ENCODE assay signal across 8 mouse cellular contexts in the genomic region with DNA sequence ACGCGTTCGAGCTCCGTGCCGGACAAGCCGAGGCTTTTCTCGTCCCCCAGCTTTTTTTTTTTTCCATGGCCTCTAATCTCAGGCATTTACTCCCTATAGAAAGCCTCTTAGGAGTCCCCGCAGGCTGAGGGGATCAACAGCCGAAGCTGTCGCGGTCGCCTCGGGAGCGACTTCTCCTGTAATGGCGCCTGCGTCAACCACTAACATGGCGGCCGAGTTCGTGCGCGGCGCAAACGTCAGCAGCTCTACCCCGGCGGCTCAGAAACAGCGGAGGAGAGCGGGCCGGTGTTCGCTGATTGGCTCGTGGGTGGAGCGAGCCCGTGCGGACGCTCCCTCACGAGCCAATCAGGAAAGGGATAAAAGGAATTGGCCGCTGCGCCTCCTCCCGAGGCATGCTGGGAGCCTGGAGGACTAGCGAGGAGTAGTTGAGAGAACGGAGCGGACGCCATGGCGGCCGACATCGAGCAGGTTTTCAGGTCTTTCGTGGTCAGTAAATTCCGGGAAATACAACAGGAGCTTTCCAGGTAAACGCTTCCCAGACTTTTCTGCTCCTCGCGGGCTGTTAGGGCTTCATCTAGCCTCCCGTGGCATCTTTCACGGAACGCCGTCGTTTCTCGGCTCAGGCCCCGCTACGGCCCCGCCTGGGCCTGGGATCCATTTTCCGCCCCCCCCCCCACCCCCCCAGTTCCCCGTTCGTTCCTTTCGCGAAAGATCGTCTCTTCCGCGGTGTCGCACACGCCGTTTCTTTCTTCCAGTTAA. TPM values are rescaled to one million over a fixed set of nuclear protein-coding genes. Genes with fewer than 3 reads are reported as not detected.
A peak's percentile ranks its signal among the peaks of the same experiment; 100 is the strongest.
DNase-seq lines count a peak whose midpoint lies in the region; ATAC-seq and TF ChIP-seq lines count a peak whose summit lies in the region.

A gene (plus strand): TSS at position 46 of the 759 bp plus-strand sequence.

- peak within 1 kb of the TSS; percentile 98 for H3K9ac ChIP-seq in ES-Bruce4 (ENCODE audit: low read depth, poor library complexity, severe bottlenecking)
- H3K9ac ChIP-seq in forebrain, embryonic 13.5 days, result peak within 1 kb of the TSS; percentile 89
- H3K9ac ChIP-seq in liver, postnatal 0 days (replicated peaks), result peak within 1 kb of the TSS; percentile 96
- peak within 1 kb of the TSS; percentile 85 for H3K9ac ChIP-seq in neural tube, embryonic 14.5 days (replicated peaks; ENCODE audit: low read depth, low read length)

- WGBS in forebrain, embryonic 13.5 days, result under 1% methylated on average over 68 of the region's 70 CpGs
- WGBS in large intestine, adult 2 months, result under 1% methylated on average over 70 of the region's 70 CpGs
- WGBS in liver, postnatal 0 days (ENCODE audit: insufficient replicate concordance), result under 1% methylated on average over 65 of the region's 70 CpGs
- under 1% methylated on average over 69 of the region's 70 CpGs for WGBS in neural tube, embryonic 14.5 days

- peak; percentile 95 for ATAC-seq in cerebellum, adult (ENCODE audit: insufficient number of reproducible peaks, low FRiP score, low TSS enrichment)
- peak; percentile 98 for ATAC-seq in forebrain, embryonic 13.5 days
- peak; percentile 92 for ATAC-seq in liver, postnatal 0 days
- ATAC-seq in neural tube, embryonic 14.5 days (ENCODE audit: low read depth), result peak; percentile 98

- no peak for TF ChIP-seq EP300 in ES-Bruce4 (IDR thresholded peaks at IDR 0.05; ENCODE audit: insufficient read depth, low read depth, low read length)
- peak; percentile 49; the same call in 1 of the 2 replicates for TF ChIP-seq EP300 in liver, postnatal 0 days (IDR thresholded peaks at IDR 0.05; ENCODE audit: low read depth)

- H3K4me2 ChIP-seq in forebrain, embryonic 13.5 days, result peak within 1 kb of the TSS; percentile 95
- peak within 1 kb of the TSS; percentile 99 for H3K4me2 ChIP-seq in liver, postnatal 0 days (ENCODE audit: low read depth, low read length)
- peak within 1 kb of the TSS; percentile 87 for H3K4me2 ChIP-seq in neural tube, embryonic 14.5 days (ENCODE audit: low read depth, low read length)

- peak within 1 kb of the TSS; percentile 72 for H3K27ac ChIP-seq in ES-Bruce4 (ENCODE audit: insufficient read depth, low read length)
- H3K27ac ChIP-seq in forebrain, embryonic 13.5 days, result peak within 1 kb of the TSS; percentile 98
- peak within 1 kb of the TSS; percentile 100 for H3K27ac ChIP-seq in liver, postnatal 0 days (ENCODE audit: low read depth)
- H3K27ac ChIP-seq in neural tube, embryonic 14.5 days (ENCODE audit: low read depth, low read length), result peak within 1 kb of the TSS; percentile 97

- peak; percentile 63 for TF ChIP-seq POLR2A in ES-Bruce4 (IDR thresholded peaks at IDR 0.05; ENCODE audit: insufficient read depth, low read length)

- H3K9me3 ChIP-seq in ES-Bruce4 (replicated peaks; ENCODE audit: control insufficient read depth, insufficient read depth, low read length, poor library complexity, severe bottlenecking), result no peaks in the 10 kb centered on the region
- no peaks in the 10 kb centered on the region for H3K9me3 ChIP-seq in forebrain, embryonic 13.5 days (replicated peaks)
- H3K9me3 ChIP-seq in liver, postnatal 0 days (ENCODE audit: low read length), result no peaks in the 10 kb centered on the region
- H3K9me3 ChIP-seq in neural tube, embryonic 14.5 days (ENCODE audit: control insufficient read depth, low read length), result no peaks in the 10 kb centered on the region

- H3K27me3 ChIP-seq in ES-Bruce4 (ENCODE audit: control insufficient read depth, insufficient read depth, low read length, poor library complexity, severe bottlenecking), result no peaks in the 10 kb centered on the region
- no peaks in the 10 kb centered on the region for H3K27me3 ChIP-seq in forebrain, embryonic 13.5 days
- no peaks in the 10 kb centered on the region for H3K27me3 ChIP-seq in liver, postnatal 0 days (ENCODE audit: insufficient read depth, low read length)
- no peaks in the 10 kb centered on the region for H3K27me3 ChIP-seq in neural tube, embryonic 14.5 days (ENCODE audit: control insufficient read depth, insufficient read depth, low read length)

- H3K4me1 ChIP-seq in ES-Bruce4 (ENCODE audit: control insufficient read depth, insufficient read depth, low read length), result no peaks in the 10 kb centered on the region
- H3K4me1 ChIP-seq in forebrain, embryonic 13.5 days, result peaks cover 36% of the 10 kb centered on the region
- peaks cover 16% of the 10 kb centered on the region for H3K4me1 ChIP-seq in liver, postnatal 0 days (ENCODE audit: insufficient read depth)
- peaks cover 12% of the 10 kb centered on the region for H3K4me1 ChIP-seq in neural tube, embryonic 14.5 days (ENCODE audit: control insufficient read depth, insufficient read depth, low read length)

- no peak for TF ChIP-seq CTCF in ES-Bruce4 (IDR thresholded peaks at IDR 0.05; ENCODE audit: low read depth, low read length)
- TF ChIP-seq CTCF in liver, postnatal 0 days (IDR thresholded peaks at IDR 0.05; ENCODE audit: low read depth), result no peak

- intact Hi-C loops in heart, postnatal 10 days (cut with DNase I), result loop anchor here (5.0 kb wide), 1 partner anchor 50 kb away; a partner anchor contains a TSS

- peaks cover 22% of the 10 kb centered on the region for H3K36me3 ChIP-seq in ES-Bruce4 (ENCODE audit: control insufficient read depth, insufficient read depth, low read length, poor library complexity, severe bottlenecking)
- peaks cover 23% of the 10 kb centered on the region for H3K36me3 ChIP-seq in forebrain, embryonic 13.5 days (ENCODE audit: poor library complexity, severe bottlenecking)
- H3K36me3 ChIP-seq in liver, postnatal 0 days (replicated peaks; ENCODE audit: insufficient read depth, low read length), result peaks cover 22% of the 10 kb centered on the region
- peaks cover 12% of the 10 kb centered on the region; the same call in 1 of the 2 replicates for H3K36me3 ChIP-seq in neural tube, embryonic 14.5 days (ENCODE audit: control insufficient read depth, insufficient read depth, low read length)

- peak; percentile 96 to 97 for DNase-seq in heart, postnatal 10 days
- peak; percentile 92 for DNase-seq in large intestine, adult 2 months (ENCODE audit: low read depth, low spot score)
- DNase-seq in liver, postnatal 0 days, result peak; percentile 95
- DNase-seq in testis, postnatal 10 days (ENCODE audit: low spot score), result peak; percentile 93

- H3K4me3 ChIP-seq in ES-Bruce4 (ENCODE audit: low read depth, low read length), result peak within 1 kb of the TSS; percentile 100
- peak within 1 kb of the TSS; percentile 80 for H3K4me3 ChIP-seq in forebrain, embryonic 13.5 days
- H3K4me3 ChIP-seq in liver, postnatal 0 days (ENCODE audit: low read depth, low read length), result peak within 1 kb of the TSS; percentile 71
- H3K4me3 ChIP-seq in neural tube, embryonic 14.5 days (ENCODE audit: low read depth, low read length), result peak within 1 kb of the TSS; percentile 80

RNA-seq across cellular contexts. Expression of the gene that starts here (rescaled TPM):
- 174 and 192 TPM in 2 replicates for polyA plus RNA-seq in ES-Bruce4 (2011; ENCODE audit: insufficient read depth, insufficient read length, low read depth, missing spikeins)
- polyA plus RNA-seq in forebrain, embryonic 13.5 days (2015; fragmentation: Nextera tagmentation; extraction: Ambion mirVana), result 151 and 154 TPM in 2 replicates
- total RNA-seq in heart, postnatal 10 days (2021), result 100 to 1,000 TPM; 201 to 204 TPM
- 63.6 and 98.7 TPM in 2 replicates for polyA plus RNA-seq in large intestine, adult 2 months (2012; rRNA removed)
- 44.2 and 45.4 TPM in 2 replicates for polyA plus RNA-seq in liver, postnatal 0 days (2015; fragmentation: Nextera tagmentation; extraction: Ambion mirVana)
- polyA plus RNA-seq in neural tube, embryonic 14.5 days (2014; fragmentation: Nextera tagmentation; extraction: Ambion mirVana), result 156 and 164 TPM in 2 replicates

Comparison
In these comparisons a context has a peak if more than half of its experiments do, and no peak if none do; other contexts are left out.
1. Peak in every context shown above with its lines: DNase-seq, ATAC-seq, H3K4me3 ChIP-seq and H3K27ac ChIP-seq.